Mouse (Mus musculus) lung, postnatal 36 days (tissue): Measurements from ENCODE around the gene Selplg.
A peak's percentile ranks its signal among the peaks of the same experiment; 100 is the strongest.

Experiments
- DNase-seq: peaks from one replicate; pipeline ENCODE4 v3.0.0; 2022; ENCODE audit warnings: mixed read lengths

The Selplg gene

DNA sequence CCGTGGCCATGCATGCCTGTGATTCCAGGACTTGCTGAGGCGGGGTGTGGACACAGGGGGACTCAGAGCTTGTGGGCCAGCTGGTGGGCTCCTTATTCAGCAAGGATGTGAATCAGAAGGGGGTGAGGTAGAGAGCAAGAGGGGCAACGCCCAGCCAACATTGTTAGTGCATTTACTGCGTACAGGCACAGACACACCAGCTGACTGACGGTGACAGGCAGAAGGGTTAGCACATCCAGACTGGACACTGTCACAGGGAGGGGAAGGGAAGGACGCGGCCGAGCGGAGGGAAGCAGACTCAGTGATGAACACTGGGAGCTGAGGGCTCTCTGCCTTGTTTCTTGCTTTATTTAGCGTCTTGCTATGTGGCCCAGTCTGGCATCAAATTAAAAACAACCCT is 21.1 kb upstream of the Selplg start:
- DNase-seq: no peak

DNA sequence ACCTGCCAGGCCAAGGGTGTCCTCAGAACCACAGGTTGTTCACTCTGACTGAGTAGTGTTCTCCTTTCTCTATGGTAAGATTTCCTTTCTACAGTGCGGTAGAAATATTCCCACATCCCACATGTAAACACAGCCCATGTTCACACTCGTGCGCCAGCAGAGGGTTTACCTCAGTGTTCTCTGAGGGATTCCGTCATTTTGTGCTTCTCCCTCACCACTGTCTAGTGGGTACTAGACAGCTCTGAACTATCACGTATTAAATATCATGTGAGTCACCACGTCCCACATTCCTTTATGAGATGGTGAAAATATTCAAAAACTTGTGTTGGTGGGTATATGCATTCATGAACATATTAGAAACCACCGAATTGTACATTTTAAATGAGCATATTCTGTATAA is 20.0 kb upstream of the Selplg start:
- no peak for DNase-seq

GRCm38 (mm10) chr5:113850680-113851230 is 18.3 kb upstream of the Selplg start:
- no peak for DNase-seq

- DNase-seq: no peak
These were observed 15.2 kb upstream of the Selplg start for GRCm38 (mm10) chr5:113847636-113848035.

GRCm38 (mm10) chr5:113846656-113847055 is 14.2 kb upstream of the Selplg start:
- DNase-seq: no peak

GRCm38 (mm10) chr5:113845627-113846026 is 13.2 kb upstream of the Selplg start:
- DNase-seq: no peak

GRCm38 (mm10) chr5:113844721-113845120 is 12.3 kb upstream of the Selplg start:
- DNase-seq: peak; percentile 82

- DNase-seq: peak; percentile 60
These were observed 11.7 kb upstream of the Selplg start for GRCm38 (mm10) chr5:113844106-113844505.

- no peak for DNase-seq
These were observed 10.5 kb upstream of the Selplg start for GRCm38 (mm10) chr5:113842906-113843305.

DNA sequence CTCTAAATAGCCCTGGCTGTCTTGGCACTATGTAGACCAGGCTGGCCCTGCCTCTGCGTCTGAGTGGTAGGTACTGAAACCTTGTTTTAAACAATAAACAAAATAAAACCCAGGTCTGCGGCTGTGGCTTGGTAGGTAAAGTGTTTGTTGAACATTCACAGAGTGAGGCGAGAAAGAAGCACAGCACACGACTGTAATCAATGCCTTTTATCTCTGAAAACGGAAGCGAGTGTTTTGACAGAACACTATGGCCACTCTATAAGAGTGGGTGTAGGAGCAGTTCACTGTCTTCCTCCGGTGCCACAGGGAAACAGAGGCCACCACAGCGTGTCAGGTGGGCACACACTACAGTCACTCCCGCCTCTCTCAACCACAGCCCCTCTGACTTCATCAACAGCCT is 9.8 kb upstream of the Selplg start:
- DNase-seq: no peak

- peak; percentile 48 for DNase-seq
These were observed 9.1 kb upstream of the Selplg start for GRCm38 (mm10) chr5:113841243-113842225.

DNA sequence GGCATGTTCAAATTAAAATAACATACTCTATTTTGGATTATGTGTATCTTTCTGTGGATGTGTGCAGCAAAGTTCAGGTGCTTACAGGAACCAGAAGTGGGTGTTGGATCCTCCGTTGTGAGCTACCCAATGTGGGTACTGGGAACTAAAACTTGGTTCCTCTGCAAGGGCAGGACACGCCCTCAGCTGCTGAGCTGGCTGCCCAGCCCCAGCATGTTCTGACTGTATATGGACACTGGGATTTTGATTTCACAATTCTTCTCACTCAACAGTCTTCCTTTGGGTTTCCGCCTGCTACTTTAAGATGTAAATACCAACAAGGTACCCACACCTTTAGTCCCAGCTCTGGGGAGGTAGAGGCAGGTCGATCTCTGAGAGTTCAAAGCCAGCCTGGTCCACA is 8.0 kb upstream of the Selplg start:
- peak; percentile 44 for DNase-seq

GRCm38 (mm10) chr5:113836961-113837360 is 4.5 kb upstream of the Selplg start:
- no peak for DNase-seq

DNA sequence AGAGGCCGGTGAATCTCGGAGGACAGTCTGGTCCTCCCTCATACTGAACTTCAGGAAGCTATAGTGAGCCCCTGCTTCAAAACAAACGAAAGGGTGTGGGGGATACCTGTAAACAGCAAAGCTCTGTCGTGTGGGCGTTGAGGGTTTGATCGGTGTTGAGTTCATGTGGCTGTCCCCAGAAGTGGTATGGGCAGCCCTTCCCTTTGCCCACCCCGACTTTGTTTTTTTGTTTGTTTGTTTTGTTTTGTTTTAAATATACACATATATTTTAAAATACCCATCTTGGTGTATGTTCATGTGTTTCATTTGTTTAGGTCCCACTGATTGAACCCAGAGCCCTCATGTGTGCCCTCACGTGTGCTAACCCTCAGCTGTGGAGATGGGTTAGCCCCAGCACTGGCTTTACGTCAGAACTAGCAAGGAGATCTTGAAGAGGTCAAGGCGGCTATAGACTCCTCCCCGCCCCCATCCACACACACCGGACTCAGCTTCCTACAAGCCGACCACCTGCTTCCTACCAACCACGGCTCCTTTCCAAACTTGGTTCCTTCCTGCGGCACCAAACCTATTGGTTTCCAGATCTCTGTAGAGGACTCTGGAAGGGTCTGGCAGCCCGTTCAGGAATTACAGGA is 988 bp upstream of the Selplg start:
- no peak for DNase-seq

- no peak for DNase-seq
These were observed 703 bp downstream of the Selplg start for GRCm38 (mm10) chr5:113831741-113832140.

- no peak for DNase-seq
These were observed 1.6 kb downstream of the Selplg start for GRCm38 (mm10) chr5:113830796-113831195.

DNA sequence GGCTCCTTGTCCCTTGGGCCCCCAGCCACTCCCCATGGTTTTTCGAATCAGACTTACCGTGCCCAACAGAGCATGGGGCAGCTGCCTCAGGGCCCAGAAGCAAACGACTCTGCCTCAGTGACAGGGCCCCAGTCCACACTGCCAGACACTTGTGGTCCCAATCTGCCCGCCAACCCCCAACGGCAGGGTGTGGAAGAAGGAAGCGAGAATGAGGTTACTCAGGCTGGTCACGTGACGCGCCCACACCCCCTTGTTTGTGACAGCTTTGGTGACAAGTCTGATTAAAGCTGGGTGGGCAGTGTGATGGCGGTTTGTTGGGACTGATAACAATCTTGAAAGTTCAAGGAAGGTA is 2.2 kb downstream of the Selplg start:
- DNase-seq: peak; percentile 86

DNA sequence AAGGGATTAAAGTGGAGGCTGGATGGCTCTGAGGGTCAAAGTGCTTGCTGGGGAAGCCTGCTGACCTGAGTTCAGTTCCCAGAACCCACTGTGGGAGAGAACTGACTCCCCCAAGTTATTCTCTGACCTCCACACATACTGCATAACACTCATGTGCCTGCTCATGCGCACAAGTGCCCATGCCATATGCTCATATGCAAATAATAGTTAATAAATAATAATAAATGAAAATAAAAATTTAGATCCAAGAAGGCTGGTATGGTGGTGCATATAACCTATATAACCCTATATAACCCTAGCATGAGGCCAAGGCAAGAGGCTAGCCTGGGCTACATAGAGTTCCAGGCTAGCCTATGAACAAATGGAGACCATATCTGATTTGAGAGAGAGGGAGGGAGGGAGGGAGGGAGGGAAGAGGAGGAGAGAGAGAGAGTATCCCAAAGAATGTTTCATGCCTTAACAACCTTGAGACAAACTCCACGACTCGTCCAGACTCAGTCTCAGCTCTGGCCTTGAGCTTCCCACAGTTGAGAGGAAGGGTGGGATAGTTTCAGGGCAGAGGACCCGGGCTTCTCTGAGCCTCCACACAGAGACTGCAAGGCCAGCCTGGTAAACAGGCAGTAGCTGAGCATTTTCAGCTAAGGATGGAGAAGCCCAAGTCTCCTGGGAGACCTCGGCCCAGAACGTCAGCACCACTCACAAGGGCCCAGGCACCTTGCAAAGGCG is 2.7 kb downstream of the Selplg start:
- DNase-seq: no peak

DNA sequence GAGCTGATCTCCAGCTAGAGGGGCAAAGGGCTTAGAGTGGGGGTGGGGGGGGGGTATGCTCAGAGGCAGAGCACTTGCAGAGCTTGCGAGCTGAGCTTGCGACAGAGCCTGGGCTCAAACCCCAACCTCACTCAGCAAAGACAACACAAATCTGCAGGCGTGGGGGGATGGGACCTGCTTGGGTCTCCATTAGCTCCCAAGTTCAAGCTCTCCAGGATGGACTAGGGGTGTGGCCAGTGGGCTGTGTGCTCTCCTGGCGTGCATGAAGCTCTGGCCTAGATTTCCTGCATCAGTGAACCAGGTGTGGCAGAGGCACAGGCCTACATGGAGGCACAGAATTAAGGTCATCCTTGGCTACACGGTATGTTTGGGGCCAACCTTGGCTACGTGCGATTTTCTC is 4.0 kb downstream of the Selplg start:
- DNase-seq: no peak

DNA sequence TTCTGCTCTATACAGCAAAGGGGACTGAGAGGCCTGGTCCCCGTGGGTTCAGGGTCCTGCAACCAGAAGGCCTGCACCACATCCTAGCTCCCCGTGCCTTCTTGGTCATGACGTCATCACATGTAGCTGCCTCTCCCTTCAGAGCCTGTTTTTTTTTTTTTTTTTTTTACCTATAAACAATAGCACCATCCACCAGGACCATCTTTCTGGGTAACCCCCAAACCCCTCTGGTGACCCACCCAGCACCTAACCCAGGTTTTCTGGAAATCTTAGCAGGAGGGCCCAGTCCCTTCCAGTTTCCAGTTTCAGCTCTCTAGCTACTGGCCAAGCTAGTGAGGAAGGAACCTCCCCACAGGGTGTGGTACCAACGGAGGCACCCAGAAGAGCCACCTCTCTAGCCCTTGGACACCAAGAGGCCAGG is 4.4 kb downstream of the Selplg start:
- no peak for DNase-seq

DNA sequence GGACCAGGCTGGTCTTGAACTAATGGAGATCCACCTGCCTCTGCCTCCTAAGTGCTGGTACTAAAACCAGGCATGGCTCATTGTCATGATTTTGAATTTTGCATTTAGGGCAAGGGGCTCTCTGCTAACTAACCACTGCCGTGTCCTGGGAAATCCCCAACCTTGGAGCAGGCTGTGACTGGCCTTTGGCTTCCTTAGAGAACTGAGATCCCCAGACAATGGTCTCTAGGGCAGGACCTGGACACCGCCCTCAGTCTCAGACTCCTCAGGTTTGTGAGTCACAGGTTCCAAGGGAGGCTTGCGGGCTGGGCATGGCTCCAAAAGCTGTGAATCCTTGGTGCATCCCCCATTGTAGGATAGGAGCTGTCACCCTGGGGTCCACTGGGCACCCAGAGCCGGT is 5.8 kb downstream of the Selplg start:
- no peak for DNase-seq

DNA sequence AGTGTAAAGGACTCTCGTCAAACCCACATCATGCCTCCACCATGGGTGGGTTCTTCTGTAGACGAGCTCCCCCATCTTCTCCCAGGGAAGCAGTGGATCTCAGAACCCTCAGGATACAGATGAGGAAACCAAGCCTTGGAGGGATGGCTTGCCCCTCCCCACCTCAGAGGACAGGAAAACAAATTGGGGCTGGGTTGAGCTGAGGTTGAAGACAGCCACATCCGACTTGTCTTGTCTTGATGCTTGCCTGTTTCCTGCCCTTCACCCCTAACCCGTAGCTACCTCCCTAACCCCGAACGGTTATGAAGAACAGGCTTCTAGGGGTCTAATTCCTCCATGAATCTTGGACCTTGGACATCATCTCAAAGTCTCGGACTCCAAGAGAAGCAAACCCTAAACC is 6.9 kb downstream of the Selplg start:
- DNase-seq: no peak

GRCm38 (mm10) chr5:113824228-113824627 is 8.2 kb downstream of the Selplg start:
- DNase-seq: no peak
